ENCODE assay signal across 7 mouse cellular contexts in the genomic region with DNA sequence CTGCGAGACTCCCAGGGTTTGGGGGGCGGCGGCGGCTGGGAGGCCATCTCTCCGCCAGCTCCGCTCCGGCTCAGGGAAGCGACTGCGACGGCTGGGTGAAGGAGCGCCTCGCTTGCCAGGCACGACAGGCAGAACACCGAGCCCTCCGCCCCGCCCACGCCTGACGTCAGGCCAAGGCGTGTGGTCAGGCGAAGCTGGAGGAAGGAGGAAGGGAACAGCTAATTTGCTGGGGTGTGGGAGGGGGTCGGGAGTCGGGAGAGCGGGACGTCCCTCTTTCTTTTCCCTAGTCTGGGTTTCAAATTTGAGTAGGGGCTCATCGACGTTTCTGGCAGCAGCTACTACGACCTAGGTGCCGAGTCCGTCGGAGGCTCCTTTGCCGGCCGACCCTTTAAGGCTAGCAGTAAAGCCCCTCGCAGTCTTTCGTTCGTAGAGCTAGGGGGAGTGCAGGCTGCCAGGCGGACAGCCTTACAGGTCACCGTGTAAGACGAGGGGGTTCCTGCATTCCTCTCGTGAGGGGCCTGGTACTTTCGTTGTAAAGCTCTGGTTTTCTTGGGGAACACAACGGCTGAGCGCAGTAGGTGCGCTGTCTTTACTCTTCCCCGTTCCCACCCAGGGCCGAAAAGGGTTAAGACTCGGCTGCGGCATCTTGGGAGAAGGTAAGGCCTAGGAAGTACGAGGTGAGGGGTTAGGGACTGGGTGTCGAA. TPM values are rescaled to one million over a fixed set of nuclear protein-coding genes. Genes with fewer than 3 reads are reported as not detected.
DNase-seq lines count a peak whose midpoint lies in the region; ATAC-seq lines count a peak whose summit lies in the region.

A gene (minus strand): TSS at position 162 of the 704 bp plus-strand sequence.

- ATAC-seq in intestine, embryonic 15.5 days, result peak; percentile 98

- peak within 1 kb of the TSS; percentile 94 for H3K9ac ChIP-seq in intestine, embryonic 15.5 days

- under 1% methylated on average over 49 of the region's 49 CpGs for WGBS in intestine, embryonic 15.5 days
- under 1% methylated on average over 49 of the region's 49 CpGs for WGBS in midbrain, embryonic 10.5 days

- H3K4me1 ChIP-seq in intestine, embryonic 15.5 days (replicated peaks), result 0 out of 2 replicates have a peak, but pooled peaks cover 2% of the 10 kb centered on the region
- H3K4me1 ChIP-seq in midbrain, embryonic 10.5 days, result peaks cover 32% of the 10 kb centered on the region

- H3K27ac ChIP-seq in intestine, embryonic 15.5 days, result peak within 1 kb of the TSS; percentile 99
- peak within 1 kb of the TSS; percentile 95 for H3K27ac ChIP-seq in midbrain, embryonic 10.5 days (replicated peaks)

- intact Hi-C loops in gastrocnemius, postnatal 36 days (cut with DNase I), result loop anchor here (2.0 kb wide), 1 partner anchor 33 kb away; a partner anchor contains a TSS
- intact Hi-C loops in left cerebral cortex, postnatal 25 days (cut with DNase I), result loop anchor here (2.0 kb wide), 1 partner anchor 33 kb away; a partner anchor contains a TSS

- no peaks in the 10 kb centered on the region for H3K36me3 ChIP-seq in intestine, embryonic 15.5 days
- H3K36me3 ChIP-seq in midbrain, embryonic 10.5 days, result no peaks in the 10 kb centered on the region

- H3K4me3 ChIP-seq in intestine, embryonic 15.5 days (replicated peaks), result peak within 1 kb of the TSS; percentile 94
- peak within 1 kb of the TSS; percentile 78 for H3K4me3 ChIP-seq in midbrain, embryonic 10.5 days

- peak; percentile 92 to 93 for DNase-seq in adrenal gland, adult 18-20 months (ENCODE audit: low spot score in 2 of 2)
- DNase-seq in embryo, embryonic 11 days, result peak; percentile 98
- peak; percentile 88 for DNase-seq in gastrocnemius, postnatal 36 days
- DNase-seq in left cerebral cortex, postnatal 25 days (ENCODE audit: low spot score in 2 of 2), result peak; percentile 90 to 92
- peak; percentile 99 for DNase-seq in midbrain, embryonic 10.5 days (ENCODE audit: low spot score)
- DNase-seq in right cerebral cortex, postnatal 4 days, result peak; percentile 93

- H3K27me3 ChIP-seq in intestine, embryonic 15.5 days (replicated peaks), result no peaks in the 10 kb centered on the region
- H3K27me3 ChIP-seq in midbrain, embryonic 10.5 days (ENCODE audit: low read depth, poor library complexity, severe bottlenecking), result no peaks in the 10 kb centered on the region

- H3K4me2 ChIP-seq in intestine, embryonic 15.5 days (replicated peaks), result peak within 1 kb of the TSS; percentile 58

- H3K9me3 ChIP-seq in intestine, embryonic 15.5 days, result no peaks in the 10 kb centered on the region
- no peaks in the 10 kb centered on the region for H3K9me3 ChIP-seq in midbrain, embryonic 10.5 days (replicated peaks)

RNA-seq across cellular contexts. Expression of the gene that starts here (rescaled TPM):
- 10 to 100 TPM; 73.9 to 74.7 TPM for total RNA-seq in adrenal gland, adult 18-20 months (2021)
- 10 to 100 TPM; 14.3 to 24.7 TPM for total RNA-seq in gastrocnemius, postnatal 36 days (2021)
- 31.1 and 38.0 TPM in 2 replicates for polyA plus RNA-seq in intestine, embryonic 15.5 days (2015; fragmentation: Nextera tagmentation; extraction: Ambion mirVana)
- total RNA-seq in left cerebral cortex, postnatal 25 days (2021), result 10 to 100 TPM; 25.9 to 26.5 TPM
- 36.0 and 37.0 TPM in 2 replicates for polyA plus RNA-seq in midbrain, embryonic 10.5 days (2016; fragmentation: Nextera tagmentation; extraction: Ambion mirVana)

Comparison
In these comparisons a context has a peak if more than half of its experiments do, and no peak if none do; other contexts are left out.
1. Peak in every context shown above with its lines: DNase-seq, ATAC-seq, H3K4me3 ChIP-seq and H3K27ac ChIP-seq.